Mouse (Mus musculus) midbrain, postnatal 0 days (tissue): ENCODE measurements around the gene Creg2. TPM values are rescaled to one million over a fixed set of nuclear protein-coding genes. Genes with fewer than 3 reads are reported as not detected.

ENCODE experiments used
- ATAC-seq: fragments of 200-750 bp; cut with Nextera tagmentation; 2 replicates; pipeline ENCODE4 v1.8.0; 2017; ENCODE audit warnings: moderate number of reproducible peaks, mild to moderate bottlenecking, moderate TSS enrichment, moderate library complexity; ENCODE audit not compliant: low FRiP score
- DNase-seq: peaks from one replicate; pipeline ENCODE4 v3.0.0-alpha.2; 2015; ENCODE audit warnings: low spot score
- H3K27ac ChIP-seq: fragments of 300-500 bp; sonication (generic); 2 replicates; pipeline ENCODE4 v1.5.1; 2014; ENCODE audit warnings: low read depth, mild to moderate bottlenecking, low read length, mixed read lengths
- H3K27me3 ChIP-seq: fragments of 300-500 bp; sonication (generic); 2 replicates; pipeline ENCODE4 v1.6.1; 2014; ENCODE audit warnings: low read length, control low read depth, mixed read lengths; ENCODE audit not compliant: insufficient read depth
- H3K36me3 ChIP-seq: fragments of 300-500 bp; sonication (generic); 2 replicates; pipeline ENCODE4 v1.6.1; 2014; ENCODE audit warnings: low read length, control low read depth, mixed read lengths; ENCODE audit not compliant: insufficient read depth
- H3K4me1 ChIP-seq: fragments of 300-500 bp; sonication (generic); 2 replicates; pipeline ENCODE4 v1.6.1; 2014; ENCODE audit warnings: mild to moderate bottlenecking, control low read depth, antibody characterized with exemption, low read length, mixed read lengths; ENCODE audit not compliant: insufficient read depth
- H3K4me2 ChIP-seq: fragments of 300-500 bp; sonication (generic); 2 replicates; pipeline ENCODE4 v1.6.1; 2014; ENCODE audit warnings: low read depth, mild to moderate bottlenecking, low read length, mixed read lengths; ENCODE audit not compliant: poor library complexity, severe bottlenecking
- H3K4me3 ChIP-seq: fragments of 300-500 bp; sonication (generic); 2 replicates; pipeline ENCODE4 v1.5.1; 2014; ENCODE audit warnings: low read depth, mild to moderate bottlenecking, low read length, moderate library complexity
- H3K9ac ChIP-seq: fragments of 300-500 bp; sonication (generic); replicated peaks from 2 replicates; pipeline ENCODE4 v1.6.1; 2014; ENCODE audit warnings: mild to moderate bottlenecking, low read length, moderate library complexity, mixed read lengths; ENCODE audit not compliant: poor library complexity, severe bottlenecking
- H3K9me3 ChIP-seq: fragments of 300-500 bp; sonication (generic); 2 replicates; pipeline ENCODE4 v1.6.1; 2016; ENCODE audit warnings: low read length, control low read depth
- CTCF ChIP-seq: IDR thresholded peaks from 2 replicates; pipeline ENCODE4 v1.5.1; 2016; ENCODE audit warnings: antibody characterized with exemption, mild to moderate bottlenecking
- WGBS: fragments of 180-500 bp; shearing (Covaris S2); extraction: QIAGEN DNeasy Blood & Tissue Kit; methylation state at CpG from one replicate; pipeline ENCODE4 v1.1.7; 2014; 5-methylcytosine and 5-hydroxymethylcytosine counted together
- polyA plus RNA-seq: library from polyadenylated mRNA; unstranded; fragments of >200 nt; fragmentation: Nextera tagmentation; extraction: Ambion mirVana; gene quantifications from 2 replicates; pipeline ENCODE4 v1.2.1, GENCODE M21; 2015
- total RNA-seq: library from RNA; depleted of rRNA; stranded (reverse); fragments of >200 nt; gene quantifications from 2 replicates; pipeline ENCODE4 v1.2.3, GENCODE M21; 2014

Gene Creg2
- total and polyA plus RNA-seq, 2 experiments from 2014 or later = 14.6 to 25.9 TPM

GRCm38 (mm10) chr1:39691061-39691460 is 39.8 kb upstream of the Creg2 start:
- no peaks in the 10 kb centered on the region for H3K4me1 ChIP-seq
- H3K27ac ChIP-seq = no peak overlapping the region
- TF ChIP-seq CTCF = no peak
- WGBS = 58% methylated on average over 4 of the region's 4 CpGs
- H3K4me3 ChIP-seq = no peak overlapping the region
- no peaks in the 10 kb centered on the region for H3K9me3 ChIP-seq
- DNase-seq (no peak), ATAC-seq (no peak)
- H3K27me3 ChIP-seq = no peaks in the 10 kb centered on the region
- no peak overlapping the region for H3K4me2 ChIP-seq
- no peaks in the 10 kb centered on the region for H3K36me3 ChIP-seq
- H3K9ac ChIP-seq = no peak overlapping the region

DNA sequence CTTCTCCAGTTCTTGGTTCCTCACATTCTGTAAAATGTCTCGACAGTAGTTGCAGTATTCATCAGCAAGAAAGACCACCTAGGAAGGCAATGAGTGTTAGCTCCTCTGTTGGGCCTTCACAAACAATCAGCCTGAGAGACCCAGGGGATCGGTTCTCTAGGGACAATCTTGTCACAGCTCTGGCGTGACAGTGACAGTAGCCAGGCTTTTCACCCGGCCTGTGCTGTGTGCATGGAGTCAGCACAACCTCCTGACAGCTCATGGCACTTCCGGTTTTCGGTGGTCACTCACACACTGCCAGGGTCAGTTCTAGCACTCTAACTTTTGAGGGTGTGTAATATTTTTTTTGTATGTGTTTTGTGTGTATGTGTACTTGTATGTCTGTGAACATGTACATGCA is 37.3 kb upstream of the Creg2 start:
- 79% methylated on average over 6 of the region's 6 CpGs for WGBS
- Histone ChIP-seq H3K4me2 (no peak overlapping the region), H3K4me3 (no peak overlapping the region), H3K36me3 (no peaks in the 10 kb centered on the region), H3K27me3 (no peaks in the 10 kb centered on the region), H3K9me3 (no peaks in the 10 kb centered on the region), H3K4me1 (no peaks in the 10 kb centered on the region), H3K27ac (no peak overlapping the region), H3K9ac (no peak overlapping the region)
- no peak for ATAC-seq
- no peak for DNase-seq
- TF ChIP-seq CTCF = no peak

DNA sequence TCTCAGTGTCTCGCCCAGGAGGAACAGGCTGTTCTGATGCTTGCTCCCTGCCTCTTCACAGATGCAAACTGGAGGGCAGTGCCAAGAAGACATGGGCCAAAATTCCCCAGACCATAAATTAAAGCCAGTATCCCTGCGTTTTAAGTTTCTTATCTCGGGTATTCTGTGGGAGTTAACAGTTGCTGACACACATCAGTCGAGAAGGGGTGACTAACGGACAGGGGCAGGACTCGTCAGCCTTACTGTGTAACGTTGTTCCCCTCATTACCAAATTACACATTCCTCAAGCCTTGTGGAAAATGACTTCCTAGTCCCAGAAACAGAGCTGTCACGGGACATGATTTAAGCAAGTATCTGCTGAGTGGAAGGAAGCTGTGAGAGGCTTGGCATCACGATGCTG is 36.0 kb upstream of the Creg2 start:
- no peaks in the 10 kb centered on the region for H3K27me3 ChIP-seq
- no peak overlapping the region for H3K9ac ChIP-seq
- H3K36me3 ChIP-seq = no peaks in the 10 kb centered on the region
- no peak for DNase-seq
- ATAC-seq = no peak
- H3K4me3 ChIP-seq = no peak overlapping the region
- TF ChIP-seq CTCF = no peak
- no peak overlapping the region for H3K4me2 ChIP-seq
- no peak overlapping the region for H3K27ac ChIP-seq
- WGBS = 78% methylated on average over 9 of the region's 9 CpGs
- H3K4me1 ChIP-seq = no peaks in the 10 kb centered on the region
- H3K9me3 ChIP-seq = no peaks in the 10 kb centered on the region

GRCm38 (mm10) chr1:39685841-39686240 is 34.6 kb upstream of the Creg2 start:
- Histone ChIP-seq H3K4me2 (no peak overlapping the region), H3K36me3 (no peaks in the 10 kb centered on the region), H3K9me3 (no peaks in the 10 kb centered on the region), H3K27ac (no peak overlapping the region), H3K4me1 (no peaks in the 10 kb centered on the region), H3K9ac (no peak overlapping the region), H3K27me3 (no peaks in the 10 kb centered on the region), H3K4me3 (no peak overlapping the region)
- peak; percentile 84 for TF ChIP-seq CTCF
- ATAC-seq (peak; percentile 50; the same call in 1 of the 2 replicates), DNase-seq (peak; percentile 89)
- 4% methylated on average over 1 of the region's 1 CpGs for WGBS

DNA sequence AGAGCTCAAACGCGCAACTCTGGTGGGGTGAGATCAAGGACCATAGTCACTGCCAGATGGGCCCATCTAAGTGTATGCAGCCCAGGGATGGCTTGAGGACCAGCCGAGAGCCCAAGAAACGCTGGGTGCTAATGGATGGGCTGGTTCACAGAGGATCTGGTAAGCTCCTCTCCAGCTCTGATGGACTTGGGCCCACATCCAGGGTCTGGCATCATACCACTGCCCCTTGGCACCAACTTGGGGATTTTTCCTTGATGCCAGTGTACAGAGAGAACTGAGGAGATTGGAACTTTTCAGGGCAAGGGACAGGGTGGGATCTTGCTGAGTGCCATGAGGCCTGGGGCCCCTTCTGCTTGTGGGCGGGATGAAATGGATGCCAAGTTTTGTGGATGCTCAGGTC is 30.4 kb upstream of the Creg2 start:
- Histone ChIP-seq H3K4me2 (no peak overlapping the region), H3K36me3 (no peaks in the 10 kb centered on the region), H3K4me3 (no peak overlapping the region), H3K27ac (no peak overlapping the region), H3K4me1 (no peaks in the 10 kb centered on the region), H3K9me3 (no peaks in the 10 kb centered on the region), H3K27me3 (no peaks in the 10 kb centered on the region), H3K9ac (no peak overlapping the region)
- DNase-seq = no peak
- TF ChIP-seq CTCF = no peak
- 94% methylated on average over 5 of the region's 5 CpGs for WGBS
- no peak for ATAC-seq

GRCm38 (mm10) chr1:39680546-39680945 is 29.3 kb upstream of the Creg2 start:
- no peak overlapping the region for H3K4me3 ChIP-seq
- H3K4me2 ChIP-seq = no peak overlapping the region
- H3K9ac ChIP-seq = no peak overlapping the region
- H3K27me3 ChIP-seq = no peaks in the 10 kb centered on the region
- no peak for DNase-seq
- no peaks in the 10 kb centered on the region for H3K36me3 ChIP-seq
- WGBS = 68% methylated on average over 6 of the region's 6 CpGs
- no peak for ATAC-seq
- H3K4me1 ChIP-seq = no peaks in the 10 kb centered on the region
- no peaks in the 10 kb centered on the region for H3K9me3 ChIP-seq
- no peak overlapping the region for H3K27ac ChIP-seq
- TF ChIP-seq CTCF = peak; percentile 34
